Comparison of ENCODE assay signal across 9 mouse cellular contexts in the genomic region with DNA sequence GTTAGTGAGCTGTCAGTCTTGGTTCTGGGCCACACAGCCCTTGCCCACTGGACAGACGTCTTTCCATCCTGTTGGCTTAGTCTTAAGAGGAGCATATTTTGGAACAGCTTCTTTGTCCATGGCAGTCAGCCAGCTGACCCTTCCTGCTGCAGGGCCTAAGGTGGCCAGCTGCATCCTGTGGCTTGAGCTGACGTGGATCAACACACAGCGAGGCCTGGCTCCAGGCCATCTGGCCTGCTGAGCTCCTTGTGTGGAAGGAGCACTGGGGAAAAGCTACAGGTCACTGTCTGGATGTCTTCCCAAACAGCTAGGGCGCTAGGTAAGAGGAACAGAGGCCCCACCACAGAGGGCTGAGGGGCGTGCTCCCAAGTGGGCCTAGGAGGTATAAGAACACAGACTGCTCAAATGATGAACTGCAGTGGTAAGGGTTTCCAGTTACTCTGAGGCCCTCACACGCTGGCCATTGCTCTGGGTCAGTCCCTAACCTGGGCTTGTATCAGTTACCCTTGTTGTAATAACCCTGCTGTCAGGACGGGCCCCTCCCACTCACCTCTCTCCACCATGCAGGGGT.
DNase-seq lines count a peak whose midpoint lies in the region; ATAC-seq lines count a peak whose summit lies in the region.
"Had no signal": no experiment of that assay in that cellular context is flagged by ENCODE, and none has a peak within 500 bp of the region (broad histone marks: within the 10 kb centered on the region; RNA-seq: fewer than 3 reads in every experiment).

No protein-coding gene starts in this region.

- peak; percentile 33 for DNase-seq in right cerebral cortex, adult 18-20 months
- no peak for DNase-seq in right cerebral cortex, postnatal 25 days
- peak; percentile 57 to 72 for DNase-seq in cerebellum, postnatal 25 days
- peak; percentile 92 for DNase-seq in lung, postnatal 10 days
- DNase-seq in urinary bladder, postnatal 25 days (ENCODE audit: low spot score) = no peak

- H3K4me2 ChIP-seq in heart, embryonic 13.5 days = no peak overlapping the region
- no peak overlapping the region for H3K4me2 ChIP-seq in kidney, embryonic 14.5 days (replicated peaks; ENCODE audit: low read depth, low read length)
- no peak overlapping the region for H3K4me2 ChIP-seq in stomach, embryonic 16.5 days (ENCODE audit: low read depth, low read length)

- 0 out of 2 replicates have a peak, but pooled peaks cover 4% of the 10 kb centered on the region for H3K27me3 ChIP-seq in heart, embryonic 13.5 days (replicated peaks)
- no peaks in the 10 kb centered on the region for H3K27me3 ChIP-seq in kidney, embryonic 14.5 days (ENCODE audit: control insufficient read depth, insufficient read depth, low read length)
- H3K27me3 ChIP-seq in stomach, embryonic 16.5 days (ENCODE audit: control insufficient read depth, insufficient read depth, low read length) = no peaks in the 10 kb centered on the region

- H3K4me1 ChIP-seq in heart, embryonic 13.5 days = peaks cover 14% of the 10 kb centered on the region
- peaks cover 13% of the 10 kb centered on the region for H3K4me1 ChIP-seq in kidney, embryonic 14.5 days (ENCODE audit: control insufficient read depth, insufficient read depth, low read length)
- H3K4me1 ChIP-seq in stomach, embryonic 16.5 days (ENCODE audit: control insufficient read depth, insufficient read depth, low read length) = peaks cover 7% of the 10 kb centered on the region; the same call in 1 of the 2 replicates

- WGBS in heart, embryonic 13.5 days = 36% methylated on average over 7 of the region's 7 CpGs
- 22% methylated on average over 7 of the region's 7 CpGs for WGBS in kidney, embryonic 14.5 days
- WGBS in stomach, embryonic 16.5 days = 48% methylated on average over 7 of the region's 7 CpGs

- H3K4me3 ChIP-seq in heart, embryonic 13.5 days = no peak overlapping the region
- no peak overlapping the region for H3K4me3 ChIP-seq in kidney, embryonic 14.5 days (ENCODE audit: low read length)
- no peak overlapping the region for H3K4me3 ChIP-seq in stomach, embryonic 16.5 days (replicated peaks; ENCODE audit: low read length)
- H3K4me3 ChIP-seq: layer of hippocampus, adult 2 months had no signal

- no peaks in the 10 kb centered on the region for H3K36me3 ChIP-seq in heart, embryonic 13.5 days
- no peaks in the 10 kb centered on the region for H3K36me3 ChIP-seq in kidney, embryonic 14.5 days (ENCODE audit: control insufficient read depth, insufficient read depth, low read length)
- no peaks in the 10 kb centered on the region for H3K36me3 ChIP-seq in stomach, embryonic 16.5 days (ENCODE audit: control insufficient read depth, insufficient read depth, low read length)

- H3K27ac ChIP-seq in heart, embryonic 13.5 days (replicated peaks) = peak overlapping the region; percentile 74
- H3K27ac ChIP-seq in kidney, embryonic 14.5 days (ENCODE audit: low read depth, low read length) = no peak overlapping the region
- H3K27ac ChIP-seq in stomach, embryonic 16.5 days (ENCODE audit: low read length) = no peak overlapping the region; the same call in 1 of the 2 replicates
- H3K27ac ChIP-seq: layer of hippocampus, adult 2 months had no signal

- no peaks in the 10 kb centered on the region for H3K9me3 ChIP-seq in heart, embryonic 13.5 days
- H3K9me3 ChIP-seq in kidney, embryonic 14.5 days (ENCODE audit: control insufficient read depth, low read length) = no peaks in the 10 kb centered on the region
- no peaks in the 10 kb centered on the region for H3K9me3 ChIP-seq in stomach, embryonic 16.5 days (replicated peaks; ENCODE audit: control insufficient read depth, low read length)

- peak; percentile 61; the same call in 1 of the 2 replicates for ATAC-seq in heart, embryonic 13.5 days (ENCODE audit: extremely low read depth, insufficient number of reproducible peaks, low FRiP score, low TSS enrichment)
- ATAC-seq in kidney, embryonic 14.5 days (ENCODE audit: low FRiP score, low TSS enrichment) = peak; percentile 76
- peak; percentile 74; the same call in 1 of the 2 replicates for ATAC-seq in stomach, embryonic 16.5 days (ENCODE audit: insufficient read depth, low FRiP score)

- H3K9ac ChIP-seq in heart, embryonic 13.5 days = 0 out of 2 replicates have a peak overlapping the region, but pooled peaks have one; percentile 24
- no peak overlapping the region for H3K9ac ChIP-seq in kidney, embryonic 14.5 days (ENCODE audit: low read depth, low read length)
- H3K9ac ChIP-seq in stomach, embryonic 16.5 days (ENCODE audit: low read length) = no peak overlapping the region

Comparison
In these comparisons a context has a peak if more than half of its experiments do, and no peak if none do; other contexts are left out.
1. DNase-seq: peak in right cerebral cortex, adult 18-20 months (single experiment), cerebellum, postnatal 25 days (2 of 2) and lung, postnatal 10 days (single experiment); none in right cerebral cortex, postnatal 25 days (single experiment) and urinary bladder, postnatal 25 days (single experiment).
2. Peak in every context shown above with its lines, with median percentiles within 50 percentile points of each other: ATAC-seq.